Mouse (Mus musculus) MN1 (cell line): ENCODE data around the gene Olfr1428.
"Not testable (repeated sequence)": the region's sequence is repeated elsewhere in the genome, so short reads cannot be mapped to it uniquely, and the experiment has no call there.

ENCODE experiments used
- DNase-seq: peaks from one replicate; pipeline ENCODE4 v3.0.0-alpha.2; 2016; ENCODE audit warnings: low spot score

The Olfr1428 gene

GRCm38 (mm10) chr19:12115797-12116196, at the start of gene Olfr1428:
Gene Olfr1428 (minus strand): TSS chr19:12115897.
- DNase-seq = no peak

GRCm38 (mm10) chr19:12145452-12145851, 29.8 kb upstream of the Olfr1428 start:
- DNase-seq = no peak

- no peak for DNase-seq
Observed at GRCm38 (mm10) chr19:12143356-12143755, 27.7 kb upstream of the Olfr1428 start.

- DNase-seq = no peak
Observed at GRCm38 (mm10) chr19:12134289-12134688, 18.6 kb upstream of the Olfr1428 start.

- DNase-seq = no peak
Observed at GRCm38 (mm10) chr19:12123103-12123502, 7.4 kb upstream of the Olfr1428 start, which contains the start of gene Olfr76. Gene Olfr76 (minus strand): TSS chr19:12123203.

GRCm38 (mm10) chr19:12116464-12116863, 767 bp upstream of the Olfr1428 start:
- no peak for DNase-seq

- no peak for DNase-seq
Observed at GRCm38 (mm10) chr19:12113807-12114206, 1.9 kb downstream of the Olfr1428 start.

- no peak for DNase-seq
Observed at GRCm38 (mm10) chr19:12104541-12104940, 11.2 kb downstream of the Olfr1428 start.

- no peak for DNase-seq
Observed at GRCm38 (mm10) chr19:12103234-12103633, 12.5 kb downstream of the Olfr1428 start, which contains the start of gene Olfr1427. Gene Olfr1427 (minus strand): TSS chr19:12103334.

- DNase-seq = no peak
Observed at GRCm38 (mm10) chr19:12091913-12092312, 23.8 kb downstream of the Olfr1428 start, which contains the start of gene Olfr1426. Gene Olfr1426 (minus strand): TSS chr19:12092013.

- DNase-seq = not testable (repeated sequence)
Observed at GRCm38 (mm10) chr19:12077631-12078030, 38.1 kb downstream of the Olfr1428 start, which contains the start of gene Olfr1425. Gene Olfr1425 (minus strand): TSS chr19:12077731.

- not testable (repeated sequence) for DNase-seq
Observed at GRCm38 (mm10) chr19:12069546-12069945, 46.2 kb downstream of the Olfr1428 start.

- not testable (repeated sequence) for DNase-seq
Observed at GRCm38 (mm10) chr19:12067806-12068205, 47.9 kb downstream of the Olfr1428 start.

- not testable (repeated sequence) for DNase-seq
Observed at GRCm38 (mm10) chr19:12062582-12062981, 53.1 kb downstream of the Olfr1428 start, which contains the start of gene Olfr1424. Gene Olfr1424 (minus strand): TSS chr19:12062682.
